Mouse (Mus musculus) layer of hippocampus, adult 9-11 months (tissue): ENCODE measurements around the gene Tmem200a.

Experiments
- DNase-seq: peaks from one replicate; pipeline ENCODE4 v3.0.0; 2022

Tmem200a gene

GRCm38 (mm10) chr10:25876809-25877208 is 202.0 kb downstream of the Tmem200a start:
- DNase-seq, result no peak

GRCm38 (mm10) chr10:25868739-25869138 is 210.1 kb downstream of the Tmem200a start:
- no peak for DNase-seq
